Mouse (Mus musculus) bone marrow, adult 2 months (tissue): ENCODE results near the gene Sp100. TPM values are rescaled to one million over a fixed set of nuclear protein-coding genes. Genes with fewer than 3 reads are reported as not detected.
"Not testable (repeated sequence)": the region's sequence is repeated elsewhere in the genome, so short reads cannot be mapped to it uniquely, and the experiment has no call there.

Experiments used
- H3K27ac ChIP-seq: fragments of 200-500 bp; 2 replicates; pipeline ENCODE4 v1.5.1; 2012; ENCODE audit warnings: low read depth, mild to moderate bottlenecking, control low read depth, inconsistent platforms, low read length; ENCODE audit not compliant: control insufficient read depth, poor library complexity, insufficient read depth
- H3K4me1 ChIP-seq: fragments of 200-500 bp; 2 replicates; pipeline ENCODE4 v1.6.1; 2011; ENCODE audit warnings: low read length; ENCODE audit not compliant: control insufficient read depth, insufficient read depth
- H3K4me3 ChIP-seq: fragments of 200-500 bp; replicated peaks from 2 replicates; pipeline ENCODE3; 2011; ENCODE audit warnings: mild to moderate bottlenecking, low read depth, low read length, control low read depth; ENCODE audit not compliant: control insufficient read depth
- POLR2A ChIP-seq: fragments of 200-500 bp; IDR thresholded peaks from 2 replicates; pipeline ENCODE4 v1.6.1; 2011; ENCODE audit warnings: low read depth, mild to moderate bottlenecking, control low read depth, low read length, borderline replicate concordance; ENCODE audit not compliant: control insufficient read depth
- WGBS: fragments of 180-500 bp; shearing (Covaris S2); methylation state at CpG from one replicate; pipeline ENCODE4 v1.1.7; 2018; 5-methylcytosine and 5-hydroxymethylcytosine counted together
- polyA plus RNA-seq: library from polyadenylated mRNA; stranded (reverse); fragments of >200 nt; gene quantifications from 2 replicates; pipeline ENCODE4 v1.2.4, GENCODE M21; 2011; ENCODE audit warnings: low replicate concordance; ENCODE audit not compliant: missing spikeins, insufficient read depth, insufficient read length

Gene Sp100
- polyA plus RNA-seq = 107 and 147 TPM in 2 replicates

DNA sequence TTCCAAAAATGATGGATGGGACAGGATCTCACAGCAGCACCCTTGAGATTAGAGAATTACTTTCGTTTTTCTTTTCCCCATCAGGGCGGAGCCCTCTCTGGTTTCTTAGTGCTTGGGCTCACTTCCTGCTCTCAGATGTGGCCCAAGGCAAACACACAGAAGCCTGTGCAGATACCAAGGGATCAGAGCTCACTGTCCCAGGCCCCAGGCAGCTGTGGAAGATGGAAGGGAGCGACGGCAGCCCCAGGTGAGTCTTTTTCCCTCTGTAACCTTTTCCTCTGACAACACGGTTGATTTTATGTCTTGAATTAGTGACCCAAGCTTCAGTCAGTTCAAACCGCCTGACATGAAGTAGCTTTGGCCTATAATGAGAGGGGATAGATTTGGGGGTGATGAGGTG, at the start of gene Sp100:
TSS of gene Sp100 (plus strand) at position 108 of the 400 bp plus-strand sequence.
- 9% methylated on average over 6 of the region's 6 CpGs for WGBS

GRCm38 (mm10) chr1:85600078-85600477, 49.7 kb upstream of the Sp100 start, which contains the start of gene Sp140:
Gene Sp140, plus strand, starts transcription at chr1:85600378.
- WGBS = 46% methylated on average over 1 of the region's 5 CpGs
- not testable (repeated sequence) for H3K4me1 ChIP-seq
- Histone ChIP-seq H3K27ac (peak within 1 kb of the TSS; percentile 73), H3K4me3 (peak within 1 kb of the TSS; percentile 55)

More for the DNA sequence above, at the start of gene Sp100:
- TF ChIP-seq POLR2A = peak; percentile 55; the same call in 1 of the 2 replicates
- H3K4me1 ChIP-seq = not testable (repeated sequence)
- peak within 1 kb of the TSS; percentile 36 for H3K4me3 ChIP-seq
- peak within 1 kb of the TSS; percentile 75 for H3K27ac ChIP-seq

GRCm38 (mm10) chr1:85600794-85601193, 49.0 kb upstream of the Sp100 start:
- peak overlapping the region; percentile 73 for H3K27ac ChIP-seq
- 32% methylated on average over 4 of the region's 4 CpGs for WGBS
- not testable (repeated sequence) for H3K4me1 ChIP-seq
- peak overlapping the region; percentile 55 for H3K4me3 ChIP-seq

DNA sequence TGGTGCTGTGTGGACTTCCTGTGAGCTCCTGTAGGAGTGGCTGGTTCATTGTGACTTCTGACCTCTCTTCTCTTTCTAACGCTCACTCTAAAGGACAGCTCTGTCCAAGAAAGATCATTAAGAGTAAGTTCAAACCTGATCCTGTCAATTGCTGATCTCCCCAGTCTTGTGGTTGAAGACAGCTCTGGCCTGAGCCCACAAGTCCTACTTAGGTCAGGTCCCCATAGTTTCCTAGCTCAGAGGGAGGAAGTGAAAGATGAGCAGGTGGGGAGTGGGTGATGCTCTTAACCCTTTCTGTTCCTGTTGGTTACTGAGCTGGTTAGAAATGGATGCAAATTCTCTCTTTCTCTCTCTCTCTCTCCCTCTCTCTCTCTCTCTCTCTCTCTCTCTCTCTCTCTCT, 45.4 kb upstream of the Sp100 start:
- not testable (repeated sequence) for H3K4me1 ChIP-seq, H3K27ac ChIP-seq, H3K4me3 ChIP-seq
- 40% methylated on average over 1 of the region's 1 CpGs for WGBS

DNA sequence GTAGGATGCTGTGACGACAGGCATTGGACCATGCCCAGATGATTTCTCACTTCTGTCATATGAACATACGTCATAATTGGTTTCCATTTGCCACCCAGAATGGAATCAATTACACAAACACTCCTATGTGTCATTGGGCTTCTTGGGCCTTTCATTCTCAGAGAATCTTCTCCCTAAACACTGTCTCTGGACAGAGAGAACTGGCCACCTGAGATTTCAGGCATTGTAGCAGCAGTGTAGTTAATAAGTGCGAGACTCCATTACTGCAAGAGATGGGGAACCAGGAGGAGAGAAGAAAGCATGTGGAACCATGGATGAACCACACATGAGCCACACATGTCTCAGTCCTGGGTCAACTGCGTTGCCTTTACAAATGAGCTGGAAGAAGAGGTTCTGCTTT, 41.4 kb upstream of the Sp100 start:
- H3K27ac ChIP-seq = peak overlapping the region; percentile 83
- not testable (repeated sequence) for H3K4me3 ChIP-seq, H3K4me1 ChIP-seq
- WGBS = 67% methylated on average over 4 of the region's 4 CpGs

DNA sequence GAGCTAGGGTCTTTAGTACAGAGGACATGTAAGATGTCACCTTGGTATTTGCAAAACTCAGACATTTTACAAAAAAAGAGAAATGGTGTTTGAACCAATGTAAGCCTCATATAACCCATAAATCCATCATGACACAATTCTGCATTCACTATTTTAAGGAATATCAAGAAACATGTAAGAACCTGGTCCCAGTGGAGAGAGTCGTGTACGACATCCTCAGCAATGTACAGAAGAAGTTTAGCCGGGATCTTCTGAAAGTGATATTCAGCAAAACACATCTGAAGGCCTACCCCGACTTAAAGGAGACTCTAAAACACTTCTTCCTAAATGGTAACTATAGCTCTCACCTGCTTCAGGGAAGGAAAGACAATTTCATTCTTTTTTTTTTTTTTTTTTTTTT, 39.2 kb upstream of the Sp100 start:
- H3K4me3 ChIP-seq, H3K4me1 ChIP-seq, H3K27ac ChIP-seq: not testable (repeated sequence)
- WGBS = no CpG with 5 or more reads among the region's 4 CpGs

DNA sequence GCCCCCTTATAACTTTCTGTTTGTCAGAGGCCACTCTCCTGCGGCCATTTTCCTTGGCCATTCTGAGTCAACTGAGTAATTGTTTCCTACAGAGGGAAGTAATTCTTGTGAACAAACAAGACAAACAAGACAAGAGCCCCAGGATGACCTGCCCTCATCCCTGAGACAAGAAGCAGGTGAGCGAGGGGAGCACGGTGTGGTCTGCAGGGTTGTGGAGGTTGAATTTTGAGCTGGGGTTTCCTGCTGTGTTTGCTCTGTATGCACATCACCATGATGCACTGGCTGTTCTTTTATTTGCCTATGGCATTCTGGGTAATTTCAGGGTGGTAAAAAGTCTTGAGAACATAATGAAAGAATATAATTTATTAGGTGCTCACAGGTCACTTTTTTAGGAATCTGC, 34.7 kb upstream of the Sp100 start:
- WGBS = 94% methylated on average over 3 of the region's 3 CpGs
- not testable (repeated sequence) for H3K4me3 ChIP-seq, H3K27ac ChIP-seq, H3K4me1 ChIP-seq

DNA sequence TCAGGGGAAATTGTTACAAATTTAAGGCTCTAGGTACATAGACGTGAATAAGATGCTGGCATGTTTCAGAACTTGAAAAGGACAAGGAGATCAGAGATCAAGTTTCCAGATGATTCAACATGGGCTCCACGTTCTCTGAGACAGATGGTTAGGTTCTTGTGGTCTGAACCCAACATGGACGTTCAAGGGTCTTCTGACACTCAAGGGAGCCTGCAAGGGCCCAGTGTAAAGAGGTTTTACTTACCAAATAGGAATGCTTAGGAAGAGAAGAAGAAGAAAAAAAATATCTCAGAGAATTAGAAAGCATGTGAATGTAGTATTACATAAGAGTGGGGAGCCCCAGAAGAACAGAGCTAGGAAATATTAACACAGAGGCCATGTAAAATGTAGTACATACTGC, 34.0 kb upstream of the Sp100 start:
- not testable (repeated sequence) for H3K4me1 ChIP-seq, H3K27ac ChIP-seq, H3K4me3 ChIP-seq
- 58% methylated on average over 3 of the region's 3 CpGs for WGBS

- WGBS = 62% methylated on average over 4 of the region's 5 CpGs
- H3K4me3 ChIP-seq, H3K4me1 ChIP-seq, H3K27ac ChIP-seq: not testable (repeated sequence)
Measured at GRCm38 (mm10) chr1:85617161-85617560, 32.6 kb upstream of the Sp100 start.

DNA sequence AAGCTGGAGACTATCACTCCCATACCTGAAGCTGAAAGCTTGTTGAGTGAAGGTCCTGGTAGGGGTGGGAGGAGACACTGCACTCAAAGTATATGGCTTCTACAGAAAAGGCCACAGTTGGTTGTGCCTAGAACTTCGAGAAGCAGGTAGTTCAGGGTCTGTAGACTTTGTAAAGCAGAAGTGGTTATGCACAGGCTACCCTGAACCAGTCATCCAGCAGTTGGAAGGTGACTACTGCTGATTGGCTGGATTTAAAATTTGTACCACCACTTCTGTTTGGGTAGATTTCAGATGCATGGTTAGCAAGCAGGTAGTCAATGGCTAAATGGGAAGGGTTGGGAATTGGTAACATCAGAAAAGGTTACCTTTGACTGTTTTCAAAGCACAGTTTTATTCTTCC, 31.1 kb upstream of the Sp100 start:
- not testable (repeated sequence) for H3K4me3 ChIP-seq, H3K4me1 ChIP-seq, H3K27ac ChIP-seq
- 44% methylated on average over 1 of the region's 1 CpGs for WGBS

GRCm38 (mm10) chr1:85636936-85637335, 12.9 kb upstream of the Sp100 start:
- WGBS = 63% methylated on average over 3 of the region's 3 CpGs
- H3K27ac ChIP-seq, H3K4me1 ChIP-seq, H3K4me3 ChIP-seq: not testable (repeated sequence)

DNA sequence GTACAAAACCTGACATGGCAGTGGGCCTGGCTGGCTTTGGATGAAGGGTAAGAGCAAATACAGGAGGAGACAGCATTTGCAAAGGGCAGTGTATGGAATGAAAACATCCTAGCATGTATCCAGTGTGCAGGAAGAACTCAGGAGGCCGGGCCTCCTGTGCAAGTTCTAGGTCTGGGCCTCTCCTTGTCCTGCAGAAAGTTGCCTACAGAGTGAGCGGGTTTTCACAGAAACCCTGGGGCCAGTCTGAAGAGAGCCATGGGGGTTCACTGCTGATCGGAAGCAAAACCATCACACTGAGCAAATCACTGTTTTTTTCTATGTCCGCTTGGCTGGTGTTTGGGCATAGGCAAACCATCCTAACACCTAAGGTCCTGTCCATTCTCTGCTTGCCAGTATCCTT, 11.6 kb upstream of the Sp100 start:
- H3K4me1 ChIP-seq, H3K27ac ChIP-seq, H3K4me3 ChIP-seq: not testable (repeated sequence)
- WGBS = 80% methylated on average over 4 of the region's 4 CpGs

DNA sequence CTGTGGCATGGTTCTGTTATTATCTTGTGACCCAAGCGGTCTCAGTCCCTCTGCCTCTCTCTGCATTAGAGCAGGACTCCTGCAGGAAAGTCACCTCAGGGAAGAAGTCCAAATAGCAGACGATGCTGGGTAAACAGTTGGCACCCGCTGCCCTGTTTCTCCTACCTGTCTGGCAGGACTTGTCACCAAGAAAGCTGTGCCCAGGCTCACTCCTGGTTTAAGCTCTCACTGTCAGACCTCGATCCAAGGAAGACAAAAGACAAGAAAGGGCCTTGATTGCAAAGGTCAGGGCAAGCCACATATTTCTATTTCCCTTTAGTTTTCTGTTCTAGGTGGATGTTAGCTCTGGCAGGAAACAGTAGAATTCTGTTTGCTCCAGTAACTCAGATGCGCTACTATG, 736 bp downstream of the Sp100 start:
- H3K4me3 ChIP-seq, H3K27ac ChIP-seq, H3K4me1 ChIP-seq: not testable (repeated sequence)
- WGBS = 45% methylated on average over 4 of the region's 5 CpGs

DNA sequence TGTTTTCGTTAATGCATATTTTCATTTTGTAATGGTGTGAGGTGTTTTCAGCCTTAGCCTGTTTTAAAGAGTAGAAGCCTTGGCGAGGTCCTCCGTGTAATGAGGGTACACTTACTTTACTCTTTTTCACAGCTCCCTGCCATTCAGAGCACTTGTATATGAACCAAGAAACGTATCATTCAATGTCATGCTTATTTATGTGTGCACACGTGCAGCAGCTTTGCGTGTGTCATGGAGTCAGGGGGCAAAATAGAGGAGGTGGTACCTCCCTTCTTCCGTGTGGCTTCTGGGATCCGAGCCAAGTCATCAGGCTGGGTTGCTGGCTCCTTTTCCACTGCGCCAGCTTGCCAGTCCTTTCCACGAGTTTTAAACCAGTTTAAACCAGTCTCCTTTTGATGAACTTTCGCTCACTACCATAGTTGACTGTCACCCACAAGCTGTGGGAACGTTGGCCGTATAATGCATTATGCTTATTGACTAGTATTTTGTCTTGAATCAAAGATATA, 2.0 kb downstream of the Sp100 start:
- 38% methylated on average over 13 of the region's 13 CpGs for WGBS
- not testable (repeated sequence) for H3K4me1 ChIP-seq, H3K27ac ChIP-seq
- peak overlapping the region; percentile 53 for H3K4me3 ChIP-seq
